Mouse (Mus musculus) liver, postnatal 0 days (tissue): ENCODE results near the gene Olfr389. TPM values are rescaled to one million over a fixed set of nuclear protein-coding genes. Genes with fewer than 3 reads are reported as not detected.

Experiments
- ATAC-seq: fragments of 200-750 bp; cut with Nextera tagmentation; 2 replicates; pipeline ENCODE4 v1.8.0; 2017; ENCODE audit warnings: mild to moderate bottlenecking, moderate library complexity
- DNase-seq: peaks from one replicate; pipeline ENCODE4 v3.0.0-alpha.2; 2016
- H3K27ac ChIP-seq: fragments of 300-500 bp; sonication (generic); 2 replicates; pipeline ENCODE4 v1.5.1; 2014; ENCODE audit warnings: antibody characterized with exemption, moderate library complexity, mild to moderate bottlenecking, low read depth
- H3K27me3 ChIP-seq: fragments of 300-500 bp; sonication (generic); 2 replicates; pipeline ENCODE4 v1.6.1; 2014; ENCODE audit warnings: low read length, control low read depth, mixed read lengths; ENCODE audit not compliant: insufficient read depth
- H3K36me3 ChIP-seq: fragments of 300-500 bp; sonication (generic); replicated peaks from 2 replicates; pipeline ENCODE4 v1.6.1; 2014; ENCODE audit warnings: mild to moderate bottlenecking, control low read depth, low read length, moderate library complexity, mixed read lengths; ENCODE audit not compliant: insufficient read depth
- H3K4me1 ChIP-seq: fragments of 300-500 bp; sonication (generic); 2 replicates; pipeline ENCODE4 v1.6.1; 2014; ENCODE audit warnings: antibody characterized with exemption, mild to moderate bottlenecking, control low read depth; ENCODE audit not compliant: insufficient read depth
- H3K4me2 ChIP-seq: fragments of 300-500 bp; sonication (generic); 2 replicates; pipeline ENCODE4 v1.6.1; 2014; ENCODE audit warnings: low read depth, mild to moderate bottlenecking, low read length, moderate library complexity, mixed read lengths
- H3K4me3 ChIP-seq: fragments of 300-500 bp; sonication (generic); 2 replicates; pipeline ENCODE4 v1.5.1; 2014; ENCODE audit warnings: low read depth, low read length
- H3K9ac ChIP-seq: fragments of 300-500 bp; sonication (generic); replicated peaks from 2 replicates; pipeline ENCODE4 v1.6.1; 2014; ENCODE audit warnings: mild to moderate bottlenecking, moderate library complexity
- H3K9me3 ChIP-seq: fragments of 300-500 bp; sonication (generic); 2 replicates; pipeline ENCODE4 v1.6.1; 2016; ENCODE audit warnings: mild to moderate bottlenecking, control low read depth, low read length, mixed read lengths
- CTCF ChIP-seq: sonication (generic); IDR thresholded peaks from 2 replicates; pipeline ENCODE4 v1.5.1; 2016; ENCODE audit warnings: antibody characterized with exemption, low read depth
- EP300 ChIP-seq: IDR thresholded peaks from 2 replicates; pipeline ENCODE4 v1.6.1; 2016; ENCODE audit warnings: antibody characterized with exemption, low read depth, mild to moderate bottlenecking
- WGBS: fragments of 180-500 bp; shearing (Covaris S2); extraction: QIAGEN DNeasy Blood & Tissue Kit; methylation state at CpG from one replicate; pipeline ENCODE4 v1.1.7; 2014; ENCODE audit not compliant: insufficient replicate concordance; 5-methylcytosine and 5-hydroxymethylcytosine counted together
- polyA plus RNA-seq: library from polyadenylated mRNA; unstranded; fragments of >200 nt; fragmentation: Nextera tagmentation; extraction: Ambion mirVana; gene quantifications from 2 replicates; pipeline ENCODE4 v1.2.1, GENCODE M21; 2015

Gene Olfr389
- not detected in 2 replicates for polyA plus RNA-seq

DNA sequence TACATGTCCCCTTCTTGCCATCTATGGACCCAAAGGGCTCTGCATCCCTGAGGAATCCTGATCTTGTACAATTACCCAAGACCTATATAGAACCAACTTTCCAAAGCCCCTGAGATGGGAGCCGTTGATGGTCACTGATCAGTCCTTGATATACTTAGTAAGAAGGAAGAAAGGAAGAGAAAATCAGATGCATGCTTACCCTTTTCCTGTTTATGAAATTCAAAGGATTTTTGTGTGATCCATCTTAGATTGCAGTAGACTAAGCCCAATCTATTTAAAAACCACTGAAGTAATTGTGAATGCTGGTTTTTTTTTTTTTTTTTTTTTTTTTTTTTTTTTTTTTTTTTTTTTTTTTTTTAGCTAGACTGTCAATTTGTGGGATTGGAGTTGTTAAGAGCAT is at the start of gene Olfr389:
Gene Olfr389 (minus strand): TSS at position 101 of the 400 bp plus-strand sequence.
- Histone ChIP-seq H3K4me3 (no peak within 1 kb of the TSS), H3K9ac (no peak within 1 kb of the TSS), H3K27ac (no peak within 1 kb of the TSS), H3K27me3 (no peaks in the 10 kb centered on the region), H3K36me3 (no peaks in the 10 kb centered on the region), H3K9me3 (no peaks in the 10 kb centered on the region), H3K4me2 (no peak within 1 kb of the TSS), H3K4me1 (no peaks in the 10 kb centered on the region)
- TF ChIP-seq EP300 (no peak), CTCF (no peak)
- WGBS: 76% methylated on average over 1 of the region's 1 CpGs
- no peak for ATAC-seq
- DNase-seq: no peak

DNA sequence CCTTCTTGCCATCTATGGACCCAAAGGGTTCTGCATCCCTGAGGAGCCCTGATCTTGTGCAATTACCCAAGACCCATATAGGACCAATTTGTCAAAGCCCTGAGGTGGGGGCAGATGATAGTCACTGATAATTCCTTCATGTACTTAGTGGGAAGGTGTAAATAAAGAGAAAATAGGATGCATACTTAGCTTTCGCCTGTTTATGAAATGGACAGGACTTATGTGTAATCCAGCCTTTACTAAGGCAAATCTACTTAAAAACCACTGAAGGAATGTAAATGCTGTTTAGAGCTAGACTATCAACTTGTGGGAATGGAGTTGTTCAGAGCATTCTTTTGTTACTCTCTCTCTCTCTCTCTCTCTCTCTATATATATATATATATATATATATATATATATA is 36.4 kb upstream of the Olfr389 start, which contains the start of gene Olfr392:
Gene Olfr392 (minus strand): TSS at position 101 of the 400 bp plus-strand sequence.
- TF ChIP-seq CTCF (no peak), EP300 (no peak)
- DNase-seq: no peak
- WGBS: 79% methylated on average over 1 of the region's 1 CpGs
- Histone ChIP-seq H3K36me3 (no peaks in the 10 kb centered on the region), H3K27me3 (no peaks in the 10 kb centered on the region), H3K4me3 (no peak within 1 kb of the TSS), H3K4me2 (no peak within 1 kb of the TSS), H3K4me1 (no peaks in the 10 kb centered on the region), H3K27ac (no peak within 1 kb of the TSS), H3K9ac (no peak within 1 kb of the TSS), H3K9me3 (no peaks in the 10 kb centered on the region)
- no peak for ATAC-seq

DNA sequence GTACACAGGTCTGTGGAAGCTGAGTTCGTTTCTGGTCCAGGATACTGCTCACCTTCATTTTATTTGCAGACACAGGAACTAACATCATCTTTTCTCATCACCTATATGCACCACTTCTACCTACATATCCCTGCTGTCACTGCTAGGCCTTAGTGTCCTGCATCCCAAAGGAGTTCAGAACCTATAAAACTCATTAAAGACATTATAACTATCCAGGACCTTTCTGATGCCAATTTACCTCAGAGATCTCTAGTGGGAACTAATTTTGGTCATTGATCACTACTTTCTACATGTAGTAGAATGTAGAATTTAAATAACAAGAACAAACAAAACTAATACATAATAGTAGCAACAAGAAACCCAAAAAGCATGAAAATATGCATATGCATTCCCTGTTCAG is 22.4 kb upstream of the Olfr389 start, which contains the start of gene Olfr391-ps:
Gene Olfr391-ps (minus strand): TSS at position 101 of the 400 bp plus-strand sequence.
- no peaks in the 10 kb centered on the region for H3K36me3 ChIP-seq
- no peaks in the 10 kb centered on the region for H3K4me1 ChIP-seq
- no peaks in the 10 kb centered on the region; the same call in 1 of the 2 replicates for H3K9me3 ChIP-seq
- H3K4me3 ChIP-seq: no peak within 1 kb of the TSS
- H3K9ac ChIP-seq: no peak within 1 kb of the TSS
- DNase-seq (no peak), ATAC-seq (no peak)
- TF ChIP-seq CTCF (no peak), EP300 (no peak)
- H3K27me3 ChIP-seq: no peaks in the 10 kb centered on the region
- no peak within 1 kb of the TSS for H3K27ac ChIP-seq
- no peak within 1 kb of the TSS for H3K4me2 ChIP-seq
- WGBS: 13% methylated on average over 1 of the region's 1 CpGs

DNA sequence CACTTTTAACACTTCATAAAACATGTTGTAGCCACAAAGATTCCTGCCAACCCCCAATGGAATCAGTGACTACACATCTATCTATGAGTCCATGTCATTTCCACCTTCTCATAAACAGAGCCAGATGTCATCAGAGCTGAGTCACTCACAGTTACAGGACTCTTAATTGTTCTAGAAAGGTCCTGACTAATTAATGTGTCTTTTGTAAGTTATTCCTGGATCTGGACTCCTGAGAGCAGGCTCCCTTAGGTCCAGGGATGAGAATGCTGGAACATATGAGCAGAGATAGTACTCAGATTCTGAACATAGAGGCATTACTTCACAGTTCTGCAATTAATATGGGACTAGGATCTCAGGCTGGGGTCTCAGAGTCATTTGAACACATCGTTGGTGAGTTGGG is 2.2 kb upstream of the Olfr389 start, which contains the start of gene Olfr390:
Gene Olfr390 (plus strand): TSS at position 301 of the 400 bp plus-strand sequence.
- Histone ChIP-seq H3K27ac (no peak within 1 kb of the TSS), H3K4me1 (no peaks in the 10 kb centered on the region), H3K9me3 (no peaks in the 10 kb centered on the region), H3K9ac (no peak within 1 kb of the TSS), H3K4me2 (no peak within 1 kb of the TSS), H3K4me3 (no peak within 1 kb of the TSS), H3K27me3 (no peaks in the 10 kb centered on the region), H3K36me3 (no peaks in the 10 kb centered on the region)
- ATAC-seq: no peak
- DNase-seq: no peak
- 49% methylated on average over 1 of the region's 1 CpGs for WGBS
- TF ChIP-seq EP300 (no peak), CTCF (no peak)

DNA sequence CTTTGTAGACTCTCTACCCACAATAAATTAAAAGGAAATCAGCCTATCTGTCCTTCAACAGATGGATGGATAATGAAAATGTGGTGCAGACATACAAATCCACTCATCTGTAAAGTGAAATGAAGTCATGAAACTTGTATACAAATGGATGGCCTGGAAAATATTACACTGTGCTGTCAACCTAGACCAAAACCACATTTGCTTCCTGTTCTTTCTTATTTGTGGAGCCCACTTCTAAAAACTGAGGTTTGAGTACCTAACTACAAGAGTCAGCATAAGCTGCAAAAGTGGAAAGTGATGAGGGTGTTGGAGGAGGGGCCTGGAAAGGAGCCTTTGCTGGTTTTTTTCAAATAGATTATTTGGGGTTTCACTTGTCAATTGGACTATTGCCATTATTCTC is 21.4 kb downstream of the Olfr389 start:
- H3K27me3 ChIP-seq: no peaks in the 10 kb centered on the region

More for the DNA sequence above, 21.4 kb downstream of the Olfr389 start:
- DNase-seq: no peak
- Histone ChIP-seq H3K4me2 (no peak overlapping the region), H3K4me3 (no peak overlapping the region), H3K27ac (no peak overlapping the region), H3K9ac (no peak overlapping the region), H3K36me3 (no peaks in the 10 kb centered on the region), H3K4me1 (no peaks in the 10 kb centered on the region), H3K9me3 (no peaks in the 10 kb centered on the region)
- ATAC-seq: no peak
- TF ChIP-seq EP300: no peak
- no peak for TF ChIP-seq CTCF

Other genes starting within 250 kb of the Olfr389 start
- not detected in 2 replicates for gene Olfr385, start 187.7 kb downstream of the Olfr389 start, polyA plus RNA-seq
- gene Olfr384, start 182.1 kb downstream of the Olfr389 start, polyA plus RNA-seq: not detected in 2 replicates
- not detected in 2 replicates for gene Zfp735, start 91.9 kb downstream of the Olfr389 start, polyA plus RNA-seq
- gene Olfr390, start 2.3 kb upstream of the Olfr389 start, polyA plus RNA-seq: not detected in 2 replicates
- not detected in 2 replicates for gene Olfr391-ps, start 22.3 kb upstream of the Olfr389 start, polyA plus RNA-seq
- not detected in 2 replicates for gene Olfr392, start 36.3 kb upstream of the Olfr389 start, polyA plus RNA-seq
- gene Olfr393, start 70.7 kb upstream of the Olfr389 start, polyA plus RNA-seq: not detected in 2 replicates
- gene Olfr394, start 110.1 kb upstream of the Olfr389 start, polyA plus RNA-seq: not detected in 2 replicates
- gene Olfr395, start 128.6 kb upstream of the Olfr389 start, polyA plus RNA-seq: not detected in 2 replicates
- gene Olfr23, start 156.0 kb upstream of the Olfr389 start, polyA plus RNA-seq: not detected in 2 replicates
- not detected in 2 replicates for gene Olfr397, start 180.1 kb upstream of the Olfr389 start, polyA plus RNA-seq
- gene Olfr398, start 209.7 kb upstream of the Olfr389 start, polyA plus RNA-seq: not detected in 2 replicates